Mouse (Mus musculus) c-Kit-negative CD71-positive TER-119-positive erythroid progenitor cells, embryonic 14.5 days (primary cell): ENCODE measurements around the gene Nfib.

Experiments
- DNase-seq: peaks from one replicate; pipeline ENCODE4 v3.0.0-alpha.2; 2013; ENCODE audit warnings: low read depth, low spot score

Nfib gene

GRCm38 (mm10) chr4:82436656-82437055 is 268.9 kb downstream of the Nfib start:
- DNase-seq: no peak

- no peak for DNase-seq
These were observed 269.8 kb downstream of the Nfib start for GRCm38 (mm10) chr4:82435716-82436115.

GRCm38 (mm10) chr4:82433926-82434705 is 271.4 kb downstream of the Nfib start:
- no peak for DNase-seq

GRCm38 (mm10) chr4:82431831-82432230 is 273.7 kb downstream of the Nfib start:
- DNase-seq: no peak

- DNase-seq: no peak
These were observed 274.7 kb downstream of the Nfib start for GRCm38 (mm10) chr4:82430802-82431201.

- no peak for DNase-seq
These were observed 279.3 kb downstream of the Nfib start for GRCm38 (mm10) chr4:82426224-82426623.

- no peak for DNase-seq
These were observed 287.3 kb downstream of the Nfib start for GRCm38 (mm10) chr4:82418241-82418640.

- no peak for DNase-seq
These were observed 289.7 kb downstream of the Nfib start for GRCm38 (mm10) chr4:82415817-82416216.

GRCm38 (mm10) chr4:82412651-82413050 is 292.9 kb downstream of the Nfib start:
- DNase-seq: no peak

GRCm38 (mm10) chr4:82411965-82412364 is 293.6 kb downstream of the Nfib start:
- DNase-seq: no peak

- no peak for DNase-seq
These were observed 296.8 kb downstream of the Nfib start for GRCm38 (mm10) chr4:82408463-82409404.

GRCm38 (mm10) chr4:82406511-82406910 is 299.0 kb downstream of the Nfib start:
- no peak for DNase-seq

- no peak for DNase-seq
These were observed 299.8 kb downstream of the Nfib start for GRCm38 (mm10) chr4:82405791-82406190.

- DNase-seq: no peak
These were observed 301.4 kb downstream of the Nfib start for GRCm38 (mm10) chr4:82403975-82404651.

- DNase-seq: no peak
These were observed 302.9 kb downstream of the Nfib start for GRCm38 (mm10) chr4:82402666-82403065.

- DNase-seq: no peak
These were observed 304.0 kb downstream of the Nfib start for GRCm38 (mm10) chr4:82401450-82402061.

GRCm38 (mm10) chr4:82400536-82400935 is 305.0 kb downstream of the Nfib start:
- no peak for DNase-seq

GRCm38 (mm10) chr4:82399406-82400380 is 305.9 kb downstream of the Nfib start:
- DNase-seq: no peak

- no peak for DNase-seq
These were observed 307.3 kb downstream of the Nfib start for GRCm38 (mm10) chr4:82398282-82398681.

GRCm38 (mm10) chr4:82396805-82397204 is 308.7 kb downstream of the Nfib start:
- no peak for DNase-seq
